Mouse (Mus musculus): ENCODE measurements at regions not wholly inside any gene's neighbourhood (a gene's known extent, or its start where the extent isn't known, plus 50 kb on each side); places are given as distances from the start of the nearest gene placed in this dataset.

DNA sequence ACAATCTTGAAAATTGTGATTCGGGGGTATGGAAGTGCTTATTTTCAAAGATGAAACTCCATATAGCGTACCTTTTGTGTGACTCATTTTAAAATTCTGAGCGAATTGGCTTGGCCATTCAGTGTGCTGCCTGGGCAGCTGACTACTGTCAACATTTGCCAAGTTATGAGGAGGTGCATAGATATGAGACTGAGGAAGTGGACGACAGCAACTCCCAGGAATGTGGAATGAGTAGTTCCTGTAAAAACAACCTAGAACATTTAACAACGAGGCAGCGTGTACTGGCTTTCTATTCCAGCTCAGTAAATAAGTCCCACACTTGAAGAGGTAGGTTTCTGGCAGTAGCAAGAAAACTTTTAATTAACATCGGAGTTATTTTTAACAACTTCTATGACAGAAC, 398.1 kb downstream of the Rprm start:
- TF ChIP-seq CTCF (IDR thresholded peaks at IDR 0.05; ENCODE audit: low read depth) = no peak
- TF ChIP-seq EP300 (IDR thresholded peaks at IDR 0.05; ENCODE audit: low read depth) = no peak

All from liver, postnatal 0 days (tissue).